Mouse (Mus musculus): ENCODE data around the gene Aldh1a7. TPM values are rescaled to one million over a fixed set of nuclear protein-coding genes. Genes with fewer than 3 reads are reported as not detected.
"Not testable (repeated sequence)": the region's sequence is repeated elsewhere in the genome, so short reads cannot be mapped to it uniquely, and the experiment has no call there.

Aldh1a7 gene
- polyA plus RNA-seq, 1 experiment from 2014 or later: 3.7 TPM

DNA sequence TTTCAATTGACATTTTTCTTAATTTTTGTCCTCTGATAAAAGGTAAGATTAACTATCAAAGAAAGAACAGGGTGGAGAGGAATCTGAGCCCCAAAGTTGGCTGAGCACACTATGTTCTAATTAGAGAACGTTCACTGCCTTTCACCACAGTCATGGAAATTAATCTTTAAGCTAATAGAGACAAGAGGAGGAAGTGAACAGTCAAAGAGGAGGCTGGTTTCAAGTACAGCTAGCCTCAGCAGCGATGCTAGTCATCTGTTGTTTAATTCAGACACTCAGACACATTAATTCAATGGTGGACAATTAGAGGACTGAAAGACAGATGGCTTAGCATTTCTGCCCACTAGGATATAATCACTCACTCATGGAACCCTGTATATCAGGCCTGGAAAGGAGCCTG lies 77.4 kb downstream of the Aldh1a7 start:
- 8% methylated on average over 2 of the region's 2 CpGs for WGBS
- ATAC-seq (ENCODE audit: low FRiP score) (no peak), DNase-seq (ENCODE audit: low spot score) (no peak)
- H3K36me3 ChIP-seq (replicated peaks; ENCODE audit: control insufficient read depth, insufficient read depth): no peaks in the 10 kb centered on the region
- no peak overlapping the region for H3K27ac ChIP-seq
- no peaks in the 10 kb centered on the region for H3K27me3 ChIP-seq (ENCODE audit: control insufficient read depth, insufficient read depth, low read length)
- H3K4me2 ChIP-seq (replicated peaks): no peak overlapping the region
- no peak overlapping the region for H3K9ac ChIP-seq
- H3K9me3 ChIP-seq (ENCODE audit: control insufficient read depth, low read length): no peaks in the 10 kb centered on the region
- no peak overlapping the region for H3K4me3 ChIP-seq (replicated peaks; ENCODE audit: low read length)
- no peaks in the 10 kb centered on the region for H3K4me1 ChIP-seq (replicated peaks; ENCODE audit: control insufficient read depth, insufficient read depth, low read length)

DNA sequence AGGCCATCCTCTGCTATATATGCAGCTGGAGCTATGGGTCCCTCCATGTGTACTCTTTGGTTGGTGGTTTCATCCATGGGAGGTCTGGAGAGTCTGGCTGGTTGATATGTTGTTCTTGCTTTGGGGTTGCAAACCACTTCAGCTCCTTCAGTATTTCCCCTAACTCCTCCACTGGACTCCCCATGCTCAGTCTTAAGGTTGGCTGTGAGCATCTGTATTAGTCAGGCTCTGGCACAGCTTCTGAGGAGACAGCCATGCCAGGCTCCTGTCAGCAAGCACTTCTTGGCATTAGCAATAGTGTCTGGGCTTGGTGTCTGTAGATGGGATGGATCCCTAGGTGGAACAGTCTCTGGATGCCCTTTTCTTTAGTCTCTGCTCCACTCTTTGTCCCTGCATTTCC lies 79.9 kb downstream of the Aldh1a7 start:
- not testable (repeated sequence) for DNase-seq (ENCODE audit: low spot score); H3K36me3 ChIP-seq (replicated peaks; ENCODE audit: control insufficient read depth, insufficient read depth); H3K9me3 ChIP-seq (ENCODE audit: control insufficient read depth, low read length); H3K4me3 ChIP-seq (replicated peaks; ENCODE audit: low read length); H3K9ac ChIP-seq; ATAC-seq (ENCODE audit: low FRiP score); H3K4me2 ChIP-seq (replicated peaks); H3K4me1 ChIP-seq (replicated peaks; ENCODE audit: control insufficient read depth, insufficient read depth, low read length); H3K27ac ChIP-seq; H3K27me3 ChIP-seq (ENCODE audit: control insufficient read depth, insufficient read depth, low read length)

DNA sequence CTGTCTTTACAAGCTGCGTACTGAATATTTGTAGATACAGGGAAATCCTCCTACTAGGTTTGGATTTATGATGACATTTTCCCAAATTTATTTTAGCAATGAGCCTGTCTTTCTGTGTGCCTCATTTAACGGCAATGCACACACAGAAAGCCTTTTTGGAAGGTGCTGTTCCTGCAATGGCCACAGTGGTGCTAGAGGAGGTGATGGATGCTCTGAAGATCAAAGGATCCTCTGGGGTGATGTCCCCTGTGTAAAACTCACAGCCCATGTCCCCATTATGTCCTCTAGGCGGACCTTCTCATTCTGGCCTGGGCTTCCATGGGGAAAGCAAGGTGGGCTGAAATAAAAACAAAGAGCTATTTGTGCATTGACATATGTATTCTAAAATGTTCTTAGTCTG lies 83.0 kb downstream of the Aldh1a7 start:
- Histone ChIP-seq H3K36me3 (replicated peaks; ENCODE audit: control insufficient read depth, insufficient read depth) (no peaks in the 10 kb centered on the region), H3K4me2 (replicated peaks) (no peak overlapping the region), H3K9me3 (ENCODE audit: control insufficient read depth, low read length) (no peaks in the 10 kb centered on the region), H3K4me1 (replicated peaks; ENCODE audit: control insufficient read depth, insufficient read depth, low read length) (no peaks in the 10 kb centered on the region), H3K27ac (no peak overlapping the region), H3K4me3 (replicated peaks; ENCODE audit: low read length) (no peak overlapping the region), H3K9ac (no peak overlapping the region), H3K27me3 (ENCODE audit: control insufficient read depth, insufficient read depth, low read length) (no peaks in the 10 kb centered on the region)
- no peak for DNase-seq (ENCODE audit: low spot score)
- no peak for ATAC-seq (ENCODE audit: low FRiP score)
- WGBS: 62% methylated on average over 3 of the region's 3 CpGs

Other genes with a start within 250 kb of the Aldh1a7 start
- gene Aldh1a1, start 234.8 kb downstream of the Aldh1a7 start, polyA plus RNA-seq (2014; fragmentation: Nextera tagmentation; extraction: Ambion mirVana): 2.6 and 4.7 TPM in 2 replicates
- gene Tmc1, start 226.6 kb upstream of the Aldh1a7 start, polyA plus RNA-seq (2014; fragmentation: Nextera tagmentation; extraction: Ambion mirVana): 0.08 and 0.11 TPM in 2 replicates